Mouse (Mus musculus) ovary, adult 10 weeks (tissue): ENCODE measurements around the gene Fignl2. TPM values are rescaled to one million over a fixed set of nuclear protein-coding genes. Genes with fewer than 3 reads are reported as not detected.

ENCODE experiments used
- polyA plus RNA-seq: library from polyadenylated mRNA; stranded (reverse); fragments of 350-450 nt; fragmentation: Illumina TruSeq; extraction: RNeasy Lipid Tissue Mini Kit (QIAGEN cat#74804); gene quantifications from one replicate; pipeline ENCODE4 v1.2.3, GENCODE M21; 2014

The Fignl2 gene
- 1.1 TPM for polyA plus RNA-seq

GRCm38 (mm10) chr15:101077813-101078730, at the start of gene Fignl2:
TSS of gene Fignl2 (minus strand) at chr15:101078567.

GRCm38 (mm10) chr15:101115511-101116110, 37.2 kb upstream of the Fignl2 start, which contains the start of gene Ankrd33:
TSS of gene Ankrd33 (plus strand) at chr15:101115755.

GRCm38 (mm10) chr15:101047194-101047555, 31.2 kb downstream of the Fignl2 start, which contains the start of gene Gm47841:
TSS of gene Gm47841 (minus strand) at chr15:101047397.

Other genes starting within 250 kb of the Fignl2 start
- 2.0 TPM for gene Scn8a, start 208.7 kb downstream of the Fignl2 start, polyA plus RNA-seq
- not detected for gene Gm47841, start 31.2 kb downstream of the Fignl2 start, polyA plus RNA-seq
- not detected for gene Ankrd33, start 37.2 kb upstream of the Fignl2 start, polyA plus RNA-seq
- 1.4 TPM for gene Acvrl1, start 50.0 kb upstream of the Fignl2 start, polyA plus RNA-seq
- gene Acvr1b, start 95.5 kb upstream of the Fignl2 start, polyA plus RNA-seq = 8.6 TPM
- 0.60 TPM for gene Grasp, start 145.6 kb upstream of the Fignl2 start, polyA plus RNA-seq
- gene Nr4a1, start 175.7 kb upstream of the Fignl2 start, polyA plus RNA-seq = 2.3 TPM
- not detected for gene Atg101, start 205.7 kb upstream of the Fignl2 start, polyA plus RNA-seq
- gene 6030408B16Rik, start 214.6 kb upstream of the Fignl2 start, polyA plus RNA-seq = 1.1 TPM